Mouse (Mus musculus): Measurements from ENCODE around the gene Tnfaip8l3. TPM values are rescaled to one million over a fixed set of nuclear protein-coding genes. Genes with fewer than 3 reads are reported as not detected.
"Not testable (repeated sequence)": the region's sequence is repeated elsewhere in the genome, so short reads cannot be mapped to it uniquely, and the experiment has no call there.

The Tnfaip8l3 gene
- under 1 TPM; 0.10 TPM for total RNA-seq (2021)
- long read RNA-seq, experiment 1, result 0 reads
- long read RNA-seq, experiment 2, full-length matches to known transcripts, result 1 of 1 reads
- long read RNA-seq, experiment 2, partial matches to known transcripts, result 0 of 1 reads
- long read RNA-seq, experiment 2, other reads (novel, unspliced or antisense), result 0 of 1 reads

- DNase-seq, result peak; percentile 8 to 29
Measured at GRCm38 (mm10) chr9:54068032-54068649, at the start of gene Tnfaip8l3. TSS of gene Tnfaip8l3 (minus strand) at chr9:54068388.

- DNase-seq, result peak; percentile 1 to 7
Measured at GRCm38 (mm10) chr9:54112726-54113125, 44.5 kb upstream of the Tnfaip8l3 start.

- DNase-seq, result no peak
Measured at GRCm38 (mm10) chr9:54098636-54099035, 30.4 kb upstream of the Tnfaip8l3 start.

DNA sequence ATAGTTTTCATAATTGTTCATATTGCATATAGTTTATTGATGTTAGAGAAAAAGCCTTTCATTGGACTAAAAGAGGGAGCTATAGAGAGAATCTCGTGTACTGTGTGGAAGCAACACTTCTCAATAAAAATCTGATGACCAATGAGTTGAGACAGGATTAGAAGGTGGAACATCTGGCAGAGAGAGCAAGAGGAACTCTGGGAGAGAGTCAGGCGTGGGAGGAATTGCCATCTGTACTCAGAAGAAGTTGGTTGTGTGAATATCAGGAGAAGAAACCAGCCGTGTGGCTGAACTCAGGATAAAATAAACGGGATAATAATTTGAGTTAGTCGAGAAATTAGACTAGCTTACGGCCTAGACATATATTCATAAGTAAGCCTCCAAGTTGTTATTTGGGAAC lies 28.9 kb upstream of the Tnfaip8l3 start:
- no peak for DNase-seq

- DNase-seq, result no peak
Measured at GRCm38 (mm10) chr9:54084245-54084644, 16.1 kb upstream of the Tnfaip8l3 start.

DNA sequence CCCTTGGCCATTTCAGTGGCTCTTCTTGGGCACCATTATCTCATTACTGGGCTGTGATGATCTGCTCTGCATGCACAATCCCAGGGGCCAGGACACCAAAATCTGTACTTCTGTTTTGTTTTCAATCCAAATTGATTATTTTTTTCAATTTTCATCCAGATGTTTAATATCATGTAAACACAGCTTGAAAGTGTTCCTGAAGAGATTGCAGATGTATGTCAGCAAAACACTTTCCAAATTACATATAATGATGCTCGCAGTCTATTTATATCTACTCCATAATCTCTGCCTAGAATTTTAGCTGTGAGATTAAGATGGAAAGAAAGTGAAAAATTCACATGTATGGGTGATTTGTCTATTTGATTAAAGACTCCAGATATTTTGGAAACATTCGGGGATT lies 9.6 kb upstream of the Tnfaip8l3 start:
- no peak for DNase-seq

- DNase-seq, result no peak
Measured at GRCm38 (mm10) chr9:54074901-54075300, 6.7 kb upstream of the Tnfaip8l3 start.

DNA sequence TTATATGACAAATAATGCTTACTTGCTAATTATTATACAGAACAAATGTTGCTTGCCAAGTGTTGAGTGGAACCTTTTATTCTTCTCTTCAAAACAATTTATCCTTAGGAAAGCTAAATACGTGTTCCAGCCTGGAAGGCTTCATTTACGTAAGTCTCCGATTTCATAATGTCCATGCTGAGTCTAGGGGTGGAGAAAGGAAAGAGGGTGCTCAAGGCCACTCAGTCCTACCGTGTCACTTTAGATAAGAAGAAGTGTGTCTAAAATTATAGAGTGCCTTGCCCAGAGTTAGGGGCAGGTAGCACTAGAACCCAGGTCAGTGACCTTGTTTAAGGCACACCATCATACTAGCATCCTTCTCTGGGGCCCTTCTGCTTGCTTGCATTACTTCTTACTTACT lies 5.5 kb upstream of the Tnfaip8l3 start:
- no peak for DNase-seq

GRCm38 (mm10) chr9:54071474-54072095 lies 3.4 kb upstream of the Tnfaip8l3 start:
- DNase-seq, result no peak

GRCm38 (mm10) chr9:54069204-54069603 lies 1.0 kb upstream of the Tnfaip8l3 start:
- DNase-seq, result no peak

- DNase-seq, result peak; percentile 85
Measured at GRCm38 (mm10) chr9:54068777-54069176, 589 bp upstream of the Tnfaip8l3 start.

GRCm38 (mm10) chr9:54067642-54068031 lies 551 bp downstream of the Tnfaip8l3 start:
- DNase-seq, result no peak

GRCm38 (mm10) chr9:54064836-54065235 lies 3.4 kb downstream of the Tnfaip8l3 start:
- peak in 1 of 2 experiments; percentile 2 for DNase-seq

DNA sequence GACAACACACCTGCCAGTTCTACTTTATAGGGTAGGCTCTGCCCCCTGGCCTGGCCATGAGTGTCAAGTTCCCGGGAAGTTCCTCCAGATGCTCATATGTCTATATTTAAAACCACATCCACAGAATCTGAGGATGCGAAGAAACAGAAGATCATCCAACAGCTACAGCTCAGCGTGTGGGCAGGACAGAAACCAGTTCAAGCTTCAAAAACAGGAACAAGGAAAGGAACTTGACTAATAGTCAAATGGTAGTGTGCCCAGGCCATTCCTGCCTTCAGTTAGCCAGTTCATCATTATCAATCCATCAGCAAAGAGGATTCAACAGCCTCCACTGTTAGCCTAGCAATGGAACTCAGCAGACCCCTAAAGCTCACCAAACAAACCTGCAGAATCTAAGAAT lies 4.5 kb downstream of the Tnfaip8l3 start:
- DNase-seq, result no peak

- no peak for DNase-seq
Measured at GRCm38 (mm10) chr9:54061666-54062065, 6.5 kb downstream of the Tnfaip8l3 start.

GRCm38 (mm10) chr9:54051298-54052068 lies 16.7 kb downstream of the Tnfaip8l3 start:
- DNase-seq, result no peak

DNA sequence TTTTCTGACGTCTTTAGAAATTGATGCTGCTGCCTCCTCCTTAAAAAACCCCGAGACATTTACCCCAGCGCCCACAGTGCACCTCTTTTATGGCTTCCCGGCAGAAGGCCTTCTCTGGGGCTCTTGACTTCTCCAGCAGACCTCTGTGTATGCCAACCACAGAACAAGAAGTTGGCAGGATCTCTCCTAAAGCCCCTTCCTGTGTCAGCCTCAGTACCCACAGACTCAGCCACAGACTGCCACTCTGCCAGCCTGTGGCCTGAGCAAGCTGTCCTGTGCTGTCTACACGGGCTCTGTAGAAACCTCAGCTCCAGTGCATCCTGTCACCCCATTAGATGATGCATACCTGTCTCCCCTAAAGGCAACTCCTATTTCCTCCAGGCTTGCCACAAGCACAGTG lies 19.2 kb downstream of the Tnfaip8l3 start:
- no peak for DNase-seq

GRCm38 (mm10) chr9:54043067-54043466 lies 25.1 kb downstream of the Tnfaip8l3 start:
- DNase-seq, result no peak

DNA sequence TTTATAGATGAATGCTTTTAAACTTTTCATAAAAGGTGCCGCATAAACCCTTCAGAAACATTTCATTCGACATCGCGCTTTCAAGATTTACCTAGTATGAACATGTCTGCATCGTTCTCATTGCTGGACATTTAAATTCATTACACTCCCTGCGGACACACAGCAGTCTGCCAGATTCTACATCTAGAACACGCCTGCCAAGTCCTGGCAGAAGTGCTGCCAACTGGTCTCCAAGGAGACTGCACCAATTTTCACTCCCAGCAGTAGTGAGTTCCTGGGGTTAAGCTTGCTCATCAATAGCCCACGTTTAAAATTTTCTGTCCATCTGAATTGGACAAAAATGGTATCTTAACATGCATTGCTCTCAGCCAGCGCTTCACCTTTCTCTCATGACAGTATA lies 30.5 kb downstream of the Tnfaip8l3 start:
- peak in 1 of 2 experiments; percentile 0 for DNase-seq

DNA sequence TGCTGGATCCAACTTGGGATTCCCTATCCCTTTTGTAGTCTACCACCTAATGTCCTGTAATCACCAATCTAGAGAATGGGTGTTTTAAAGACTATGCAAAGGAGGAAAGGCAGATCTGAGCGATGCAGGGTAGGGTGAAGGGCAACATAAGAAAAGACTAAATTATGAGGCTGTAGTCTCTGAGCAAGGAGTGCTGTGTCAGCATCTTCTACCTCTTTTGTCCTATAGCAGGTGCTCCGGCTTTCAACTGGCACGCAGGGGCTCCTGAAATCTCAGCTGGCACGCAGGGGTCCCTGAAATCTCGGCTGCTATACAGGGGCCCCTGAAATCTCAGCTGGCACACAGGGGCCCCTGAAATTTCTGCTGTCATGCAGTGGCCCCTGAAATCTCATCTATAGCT lies 33.5 kb downstream of the Tnfaip8l3 start:
- DNase-seq, result no peak

DNA sequence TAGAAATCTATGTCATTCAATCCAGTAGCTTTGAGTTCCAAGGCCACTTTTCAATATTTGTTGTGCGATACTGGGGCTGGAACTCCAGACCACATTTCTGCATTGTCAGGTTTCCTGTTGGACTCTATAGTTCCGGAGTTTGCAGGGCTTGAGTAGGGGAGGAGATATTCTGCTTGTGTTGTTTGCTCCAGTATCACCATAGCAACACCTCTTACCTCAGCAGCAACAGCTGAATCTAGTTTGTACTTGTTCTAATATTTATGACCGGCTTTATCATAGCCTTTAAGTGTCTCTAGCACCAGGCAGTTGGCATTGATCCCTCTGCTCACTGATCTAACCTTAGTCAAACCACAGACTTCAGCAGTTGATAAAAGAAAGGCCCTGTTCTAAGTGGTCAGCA lies 45.4 kb downstream of the Tnfaip8l3 start:
- DNase-seq, result no peak

DNA sequence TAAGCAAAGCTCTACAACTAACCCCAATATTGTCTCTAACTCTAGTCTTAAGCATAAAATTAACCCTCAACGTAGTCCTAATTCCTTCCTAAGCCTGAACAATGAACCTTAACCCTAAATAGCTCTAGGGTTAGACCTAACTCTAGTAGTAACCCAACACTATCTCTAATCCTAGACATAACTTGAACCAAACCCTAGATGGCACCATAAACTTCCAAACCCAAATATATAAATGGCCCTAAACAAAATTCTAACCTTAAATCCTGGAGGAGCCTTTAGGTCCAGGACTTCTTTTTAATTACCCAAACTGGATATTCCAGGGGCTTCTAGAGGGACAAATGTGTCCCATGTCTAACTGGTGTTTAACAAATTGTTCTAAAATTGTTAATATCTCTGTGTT lies 73.7 kb downstream of the Tnfaip8l3 start:
- DNase-seq, result no peak

- DNase-seq, result not testable (repeated sequence)
Measured at GRCm38 (mm10) chr9:53992567-53992966, 75.6 kb downstream of the Tnfaip8l3 start.

Data from adrenal gland, postnatal 36 days (tissue).